Mouse (Mus musculus) lung, postnatal 0 days (tissue): ENCODE measurements around the gene Chmp3.

Experiments used
- CTCF ChIP-seq: IDR thresholded peaks from 2 replicates; pipeline ENCODE4 v1.5.1; 2016; ENCODE audit warnings: antibody characterized with exemption, mild to moderate bottlenecking
- EP300 ChIP-seq: IDR thresholded peaks from 2 replicates; pipeline ENCODE4 v1.6.1; 2016; ENCODE audit warnings: antibody characterized with exemption, mild to moderate bottlenecking, control low read depth

GRCm38 (mm10) chr6:71589401-71589800, 45.8 kb downstream of the Chmp3 start:
- no peak for TF ChIP-seq CTCF
- TF ChIP-seq EP300: no peak
